Mouse (Mus musculus): ENCODE measurements around the gene Tmem168. TPM values are rescaled to one million over a fixed set of nuclear protein-coding genes. Genes with fewer than 3 reads are reported as not detected.

Gene Tmem168
- polyA plus RNA-seq, 1 experiment, result 17.8 TPM

GRCm38 (mm10) chr6:13606394-13606793, 1.5 kb downstream of the Tmem168 start:
- Histone ChIP-seq H3K4me3 (ENCODE audit: insufficient read depth, low read depth, low read length) (no peak overlapping the region), H3K4me1 (ENCODE audit: control insufficient read depth, insufficient read depth, insufficient read length, low read length) (peaks cover 7% of the 10 kb centered on the region; the same call in 1 of the 2 replicates), H3K27ac (replicated peaks; ENCODE audit: low read depth, low read length) (no peak overlapping the region)

DNA sequence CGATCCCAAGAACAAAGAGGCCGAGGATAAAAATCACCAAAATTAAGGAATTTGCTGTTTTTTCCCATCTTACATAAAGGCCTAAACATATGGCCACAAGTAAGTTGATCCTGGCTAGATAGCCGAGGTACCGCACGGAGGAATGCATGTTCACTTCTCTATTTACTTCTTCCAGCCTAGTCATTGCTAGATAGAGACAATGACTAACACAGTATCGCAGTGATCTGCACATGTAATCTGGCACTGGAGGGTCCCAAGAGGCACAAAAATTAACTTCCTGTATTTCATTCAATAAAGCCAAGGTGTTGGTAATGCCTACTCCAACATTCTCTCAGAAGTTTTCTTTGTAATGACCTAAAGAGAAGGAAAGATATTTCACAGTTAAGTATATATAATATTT, 4.8 kb downstream of the Tmem168 start:
- H3K27ac ChIP-seq (replicated peaks; ENCODE audit: low read depth, low read length), result no peak overlapping the region
- H3K4me3 ChIP-seq (ENCODE audit: insufficient read depth, low read depth, low read length), result no peak overlapping the region
- peaks cover 6% of the 10 kb centered on the region; the same call in 1 of the 2 replicates for H3K4me1 ChIP-seq (ENCODE audit: control insufficient read depth, insufficient read depth, insufficient read length, low read length)

GRCm38 (mm10) chr6:13601587-13601986, 6.3 kb downstream of the Tmem168 start:
- Histone ChIP-seq H3K4me3 (ENCODE audit: insufficient read depth, low read depth, low read length) (no peak overlapping the region), H3K27ac (replicated peaks; ENCODE audit: low read depth, low read length) (no peak overlapping the region), H3K4me1 (ENCODE audit: control insufficient read depth, insufficient read depth, insufficient read length, low read length) (peaks cover 8% of the 10 kb centered on the region; the same call in 1 of the 2 replicates)

DNA sequence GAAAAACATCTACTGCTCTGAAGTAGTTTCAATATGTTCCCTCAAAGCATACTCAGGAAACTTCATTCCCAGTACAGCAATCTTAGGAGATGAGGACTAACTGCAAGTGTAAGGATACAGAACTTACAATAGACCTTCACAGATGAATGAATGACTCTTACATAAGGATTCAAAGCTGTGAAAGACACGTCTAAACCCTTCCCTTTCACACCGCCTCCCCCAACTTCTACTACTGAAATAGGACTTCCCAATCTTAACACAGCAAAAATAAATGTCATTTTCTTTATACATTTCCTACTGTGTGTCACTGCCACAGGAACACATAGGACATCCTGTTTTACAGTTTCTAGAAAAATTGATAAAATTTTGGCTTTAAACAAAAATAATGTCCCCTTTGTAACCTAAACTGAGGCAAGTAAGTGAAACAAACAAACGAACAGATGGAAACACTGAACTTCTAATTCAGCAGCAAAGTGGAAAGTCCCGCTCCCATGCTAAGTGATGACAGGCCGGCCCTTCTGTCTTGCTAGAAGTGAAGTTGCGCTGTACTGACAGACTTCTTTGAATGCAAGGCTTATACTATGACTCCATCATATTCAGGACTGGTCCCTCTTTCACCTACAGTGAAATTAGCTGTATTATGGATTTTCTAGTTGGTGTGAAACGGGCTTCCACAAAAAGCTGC, 9.5 kb downstream of the Tmem168 start:
- no peak overlapping the region for H3K27ac ChIP-seq (replicated peaks; ENCODE audit: low read depth, low read length)

DNA sequence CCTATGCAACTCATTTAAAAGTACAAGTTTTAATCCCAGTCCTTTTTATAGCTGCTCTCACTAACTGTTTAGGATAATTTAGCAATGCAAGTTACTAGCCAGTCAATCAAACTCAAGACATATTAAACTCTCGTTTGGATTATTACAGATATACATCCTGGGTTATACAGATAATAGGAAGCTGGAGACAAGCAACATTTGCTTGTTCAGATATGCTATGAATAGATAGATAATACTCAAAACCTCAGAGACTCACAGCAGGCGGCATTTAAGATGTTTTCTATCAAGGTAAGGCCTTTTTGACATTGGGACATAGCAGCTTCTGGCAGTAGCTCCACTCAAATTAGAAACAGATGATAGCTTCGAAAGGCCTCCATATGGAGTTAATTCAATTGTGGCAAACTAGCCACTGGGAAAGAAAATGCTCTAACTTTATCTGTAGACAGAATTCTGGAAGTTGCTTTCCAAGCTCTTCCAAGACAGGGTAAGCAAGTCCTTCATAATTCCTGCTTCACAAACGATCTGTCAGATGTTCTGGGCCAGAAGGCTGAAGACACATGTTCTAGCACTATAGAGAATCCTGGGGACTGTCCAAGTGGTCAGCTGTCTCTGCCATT, 15.1 kb downstream of the Tmem168 start:
- H3K4me1 ChIP-seq (ENCODE audit: control insufficient read depth, insufficient read depth, insufficient read length, low read length), result peaks cover 2% of the 10 kb centered on the region; the same call in 1 of the 2 replicates
- no peak overlapping the region for H3K4me3 ChIP-seq (ENCODE audit: insufficient read depth, low read depth, low read length)
- no peak overlapping the region for H3K27ac ChIP-seq (replicated peaks; ENCODE audit: low read depth, low read length)

More for the DNA sequence above, 9.5 kb downstream of the Tmem168 start:
- Histone ChIP-seq H3K4me1 (ENCODE audit: control insufficient read depth, insufficient read depth, insufficient read length, low read length) (peaks cover 6% of the 10 kb centered on the region; the same call in 1 of the 2 replicates), H3K4me3 (ENCODE audit: insufficient read depth, low read depth, low read length) (no peak overlapping the region)

DNA sequence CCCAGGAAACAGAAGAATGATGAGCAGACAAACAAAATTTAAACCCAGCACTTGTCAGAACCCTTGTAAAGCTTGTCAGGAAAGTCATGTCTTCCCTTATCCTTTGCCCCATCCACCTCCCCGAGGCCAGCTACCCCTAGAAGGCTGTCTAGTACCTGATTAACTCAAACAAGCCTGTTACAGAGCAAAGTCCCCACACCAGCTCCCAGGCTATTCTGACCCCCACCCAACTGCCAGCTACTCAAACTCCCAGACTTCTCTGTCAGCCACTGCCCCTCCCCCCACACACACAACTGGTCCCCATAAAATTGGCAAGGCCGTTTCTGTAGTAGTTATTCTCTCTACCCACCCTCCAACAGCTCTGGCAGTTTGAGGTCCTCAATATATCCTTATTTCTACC, 21.3 kb downstream of the Tmem168 start:
- H3K4me1 ChIP-seq (ENCODE audit: control insufficient read depth, insufficient read depth, insufficient read length, low read length), result no peaks in the 10 kb centered on the region
- no peak overlapping the region for H3K4me3 ChIP-seq (ENCODE audit: insufficient read depth, low read depth, low read length)
- H3K27ac ChIP-seq (replicated peaks; ENCODE audit: low read depth, low read length), result no peak overlapping the region

DNA sequence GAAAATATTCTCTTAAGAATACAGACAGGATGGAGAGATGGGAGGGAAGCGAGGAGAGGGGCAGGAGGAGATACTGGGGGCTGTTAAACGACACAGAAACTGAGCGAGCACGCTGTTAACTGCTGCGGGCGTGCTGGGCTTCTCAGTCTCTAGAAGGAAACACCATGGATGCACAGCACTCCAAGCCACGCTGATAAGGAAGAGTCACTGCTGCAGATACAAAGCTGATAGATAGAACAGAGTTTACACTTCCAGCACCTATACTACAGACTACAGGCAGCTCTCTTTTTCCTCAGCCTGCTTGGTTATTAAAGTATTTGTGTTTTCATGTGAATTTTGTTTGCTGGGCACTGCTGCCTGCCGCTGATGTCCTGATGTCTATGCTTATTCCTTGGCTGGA, 21.7 kb downstream of the Tmem168 start:
- no peak overlapping the region for H3K27ac ChIP-seq (replicated peaks; ENCODE audit: low read depth, low read length)

DNA sequence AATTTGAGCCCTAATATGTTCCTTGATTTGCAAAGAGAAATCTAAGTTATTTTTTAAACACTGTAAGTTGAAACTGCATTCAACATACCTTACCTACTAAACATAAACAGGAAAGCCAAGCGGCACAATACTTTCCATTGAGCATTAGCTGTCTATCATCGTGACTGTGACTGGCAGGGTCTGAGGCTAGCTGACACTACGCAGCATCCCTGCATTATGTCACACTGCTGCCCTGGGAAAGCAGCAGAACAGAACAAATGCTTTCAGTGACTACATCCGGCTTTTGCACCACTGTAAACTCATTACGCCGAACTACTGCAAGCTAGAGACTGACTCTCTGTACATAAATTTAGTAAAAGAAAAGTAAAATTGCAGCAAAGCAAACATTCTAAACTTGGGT, 23.1 kb downstream of the Tmem168 start:
- H3K4me1 ChIP-seq (ENCODE audit: control insufficient read depth, insufficient read depth, insufficient read length, low read length), result 0 out of 2 replicates have a peak, but pooled peaks cover 3% of the 10 kb centered on the region
- H3K27ac ChIP-seq (replicated peaks; ENCODE audit: low read depth, low read length), result no peak overlapping the region

More for the DNA sequence above, 21.7 kb downstream of the Tmem168 start:
- H3K4me1 ChIP-seq (ENCODE audit: control insufficient read depth, insufficient read depth, insufficient read length, low read length), result no peaks in the 10 kb centered on the region
- H3K4me3 ChIP-seq (ENCODE audit: insufficient read depth, low read depth, low read length), result no peak overlapping the region

DNA sequence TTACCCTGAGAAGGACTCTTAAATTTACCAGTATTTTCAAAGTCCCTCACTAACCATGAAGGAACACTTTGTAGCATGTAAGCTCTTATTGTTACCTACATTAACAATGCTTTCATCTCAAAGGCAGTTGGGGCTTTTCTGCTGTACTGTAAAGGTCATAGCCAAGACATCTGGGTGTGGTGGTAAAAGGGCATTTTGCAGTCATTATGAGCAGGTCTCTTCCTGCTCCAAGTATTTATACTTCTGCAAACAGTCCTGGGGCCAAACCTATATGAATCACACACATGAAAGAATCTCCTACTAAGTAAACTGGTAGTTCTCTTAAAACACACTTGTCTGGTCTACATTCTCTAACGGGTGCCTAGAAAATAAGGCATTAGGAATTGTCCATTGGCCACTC, 25.8 kb downstream of the Tmem168 start:
- H3K4me1 ChIP-seq (ENCODE audit: control insufficient read depth, insufficient read depth, insufficient read length, low read length), result 0 out of 2 replicates have a peak, but pooled peaks cover 3% of the 10 kb centered on the region
- H3K4me3 ChIP-seq (ENCODE audit: insufficient read depth, low read depth, low read length), result no peak overlapping the region
- no peak overlapping the region for H3K27ac ChIP-seq (replicated peaks; ENCODE audit: low read depth, low read length)

More for the DNA sequence above, 23.1 kb downstream of the Tmem168 start:
- no peak overlapping the region for H3K4me3 ChIP-seq (ENCODE audit: insufficient read depth, low read depth, low read length)

DNA sequence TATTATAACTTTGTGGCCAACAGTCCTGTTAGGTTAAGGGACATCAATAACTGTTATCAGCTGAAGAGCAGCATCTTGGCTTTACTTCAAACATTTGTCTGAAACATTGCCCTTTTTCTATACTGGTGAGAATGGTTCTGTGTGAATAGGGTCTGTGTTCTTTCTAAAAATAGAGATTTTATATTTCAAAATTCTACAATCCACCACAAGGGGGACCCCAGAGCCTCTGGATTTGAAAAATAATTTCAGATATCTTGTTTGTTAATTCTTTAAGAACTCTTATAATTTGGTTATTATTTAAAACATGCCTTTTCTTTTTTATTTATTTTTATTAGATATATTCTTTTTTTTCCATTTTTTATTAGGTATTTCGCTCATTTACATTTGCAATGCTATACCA, 42.2 kb downstream of the Tmem168 start:
- Histone ChIP-seq H3K4me1 (ENCODE audit: control insufficient read depth, insufficient read depth, insufficient read length, low read length) (no peaks in the 10 kb centered on the region), H3K4me3 (ENCODE audit: insufficient read depth, low read depth, low read length) (no peak overlapping the region), H3K27ac (replicated peaks; ENCODE audit: low read depth, low read length) (no peak overlapping the region)

- Histone ChIP-seq H3K27ac (replicated peaks; ENCODE audit: low read depth, low read length) (no peak overlapping the region), H3K4me3 (ENCODE audit: insufficient read depth, low read depth, low read length) (no peak overlapping the region), H3K4me1 (ENCODE audit: control insufficient read depth, insufficient read depth, insufficient read length, low read length) (no peaks in the 10 kb centered on the region)
Measured at GRCm38 (mm10) chr6:13555266-13555665, 52.6 kb downstream of the Tmem168 start.

DNA sequence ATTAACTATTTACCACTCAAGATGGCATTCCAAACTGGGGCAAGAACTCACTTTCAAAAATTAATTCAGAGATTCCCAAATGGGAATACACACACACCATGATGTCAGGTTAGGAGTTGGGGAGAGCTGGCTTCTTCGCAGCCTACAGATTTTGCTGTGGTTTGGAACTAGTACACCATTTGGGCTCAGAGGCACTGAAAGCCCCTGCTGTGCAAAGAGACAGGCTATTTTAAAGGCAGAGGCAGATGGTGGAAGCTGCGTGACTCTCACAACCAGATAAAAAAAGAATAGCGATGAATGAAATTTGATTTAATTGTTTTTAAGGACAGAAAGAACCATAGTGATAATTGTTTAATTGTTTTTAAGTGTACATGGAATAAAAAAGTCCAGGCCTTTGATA, 66.1 kb downstream of the Tmem168 start:
- no peak overlapping the region for H3K4me3 ChIP-seq (ENCODE audit: insufficient read depth, low read depth, low read length)
- no peak overlapping the region for H3K27ac ChIP-seq (replicated peaks; ENCODE audit: low read depth, low read length)
- H3K4me1 ChIP-seq (ENCODE audit: control insufficient read depth, insufficient read depth, insufficient read length, low read length), result no peaks in the 10 kb centered on the region

- Histone ChIP-seq H3K4me3 (ENCODE audit: insufficient read depth, low read depth, low read length) (no peak overlapping the region), H3K27ac (replicated peaks; ENCODE audit: low read depth, low read length) (no peak overlapping the region), H3K4me1 (ENCODE audit: control insufficient read depth, insufficient read depth, insufficient read length, low read length) (no peaks in the 10 kb centered on the region)
Measured at GRCm38 (mm10) chr6:13537275-13537964, 70.5 kb downstream of the Tmem168 start.
